Mouse (Mus musculus) erythroblast, embryonic 14.5 days (primary cell): Measurements from ENCODE around the gene Alox12e. TPM values are rescaled to one million over a fixed set of nuclear protein-coding genes. Genes with fewer than 3 reads are reported as not detected.

Experiments
- H3K27me3 ChIP-seq: 2 replicates; pipeline ENCODE4 v1.6.1; 2012; ENCODE audit warnings: inconsistent platforms; ENCODE audit not compliant: control insufficient read depth
- H3K36me3 ChIP-seq: 2 replicates; pipeline ENCODE4 v1.6.1; 2012; ENCODE audit warnings: mild to moderate bottlenecking, inconsistent platforms; ENCODE audit not compliant: control insufficient read depth
- H3K4me1 ChIP-seq: 2 replicates; pipeline ENCODE4 v1.6.1; 2012; ENCODE audit warnings: inconsistent platforms; ENCODE audit not compliant: control insufficient read depth
- H3K4me3 ChIP-seq: replicated peaks from 2 replicates; pipeline ENCODE3; 2012; ENCODE audit warnings: moderate library complexity, mild to moderate bottlenecking, inconsistent platforms
- H3K9me3 ChIP-seq: 2 replicates; pipeline ENCODE4 v1.6.1; 2012; ENCODE audit warnings: low read length, inconsistent platforms, mixed read lengths; ENCODE audit not compliant: control insufficient read depth
- GATA1 ChIP-seq: IDR thresholded peaks from 2 replicates; pipeline ENCODE4 v1.6.1; 2012; ENCODE audit warnings: low read length, inconsistent platforms, mixed read lengths
- TAL1 ChIP-seq: IDR thresholded peaks from 3 replicates; pipeline ENCODE4 v1.6.1; 2012; ENCODE audit warnings: low read length, inconsistent platforms, mixed read lengths
- polyA plus RNA-seq: library from polyadenylated mRNA; stranded (reverse); fragments of >175 nt; gene quantifications from 2 replicates; pipeline ENCODE4 v1.2.3, GENCODE M21; 2012

Gene Alox12e
- polyA plus RNA-seq, 1 experiment = not detected

GRCm38 (mm10) chr11:70324726-70325125, 2.3 kb upstream of the Alox12e start:
- Histone ChIP-seq H3K4me1 (peaks cover 2% of the 10 kb centered on the region; the same call in 1 of the 2 replicates), H3K4me3 (no peak overlapping the region), H3K36me3 (no peaks in the 10 kb centered on the region), H3K9me3 (no peaks in the 10 kb centered on the region), H3K27me3 (peaks cover 37% of the 10 kb centered on the region)
- no peak for TF ChIP-seq TAL1
- TF ChIP-seq GATA1 = no peak

GRCm38 (mm10) chr11:70321664-70322063, 764 bp downstream of the Alox12e start:
- no peaks in the 10 kb centered on the region for H3K36me3 ChIP-seq
- no peak overlapping the region for H3K4me3 ChIP-seq
- H3K9me3 ChIP-seq = no peaks in the 10 kb centered on the region
- TF ChIP-seq GATA1 (no peak), TAL1 (no peak)
- H3K27me3 ChIP-seq = peaks cover 44% of the 10 kb centered on the region
- H3K4me1 ChIP-seq = peaks cover 2% of the 10 kb centered on the region; the same call in 1 of the 2 replicates

- H3K4me3 ChIP-seq = no peak overlapping the region
- no peaks in the 10 kb centered on the region for H3K36me3 ChIP-seq
- H3K27me3 ChIP-seq = peaks cover 44% of the 10 kb centered on the region
- no peaks in the 10 kb centered on the region for H3K9me3 ChIP-seq
- no peaks in the 10 kb centered on the region for H3K4me1 ChIP-seq
- TF ChIP-seq TAL1 (no peak), GATA1 (no peak)
Observed at GRCm38 (mm10) chr11:70319614-70320013, 2.8 kb downstream of the Alox12e start.

- H3K4me1 ChIP-seq = no peaks in the 10 kb centered on the region
- H3K4me3 ChIP-seq = no peak overlapping the region
- peaks cover 8% of the 10 kb centered on the region for H3K27me3 ChIP-seq
- no peaks in the 10 kb centered on the region for H3K36me3 ChIP-seq
- TF ChIP-seq TAL1 (no peak), GATA1 (no peak)
- no peaks in the 10 kb centered on the region for H3K9me3 ChIP-seq
Observed at GRCm38 (mm10) chr11:70313833-70314232, 8.6 kb downstream of the Alox12e start.

- H3K36me3 ChIP-seq = no peaks in the 10 kb centered on the region
- peaks cover 5% of the 10 kb centered on the region; the same call in 1 of the 2 replicates for H3K27me3 ChIP-seq
- no peaks in the 10 kb centered on the region for H3K4me1 ChIP-seq
- no peak overlapping the region for H3K4me3 ChIP-seq
- H3K9me3 ChIP-seq = no peaks in the 10 kb centered on the region
- no peak for TF ChIP-seq TAL1
- TF ChIP-seq GATA1 = no peak
Observed at GRCm38 (mm10) chr11:70309341-70309740, 13.1 kb downstream of the Alox12e start.

- H3K4me1 ChIP-seq = no peaks in the 10 kb centered on the region
- no peak overlapping the region for H3K4me3 ChIP-seq
- H3K9me3 ChIP-seq = no peaks in the 10 kb centered on the region
- TF ChIP-seq TAL1 (no peak), GATA1 (no peak)
- no peaks in the 10 kb centered on the region for H3K36me3 ChIP-seq
- H3K27me3 ChIP-seq = peaks cover 4% of the 10 kb centered on the region; the same call in 1 of the 2 replicates
Observed at GRCm38 (mm10) chr11:70308296-70308695, 14.1 kb downstream of the Alox12e start.

GRCm38 (mm10) chr11:70306159-70306558, 16.3 kb downstream of the Alox12e start:
- Histone ChIP-seq H3K9me3 (no peaks in the 10 kb centered on the region), H3K36me3 (no peaks in the 10 kb centered on the region), H3K4me1 (no peaks in the 10 kb centered on the region), H3K27me3 (no peaks in the 10 kb centered on the region), H3K4me3 (no peak overlapping the region)
- TF ChIP-seq TAL1 (no peak), GATA1 (no peak)

GRCm38 (mm10) chr11:70302293-70302692, 20.1 kb downstream of the Alox12e start:
- TF ChIP-seq TAL1 (no peak), GATA1 (no peak)
- H3K27me3 ChIP-seq = no peaks in the 10 kb centered on the region
- H3K4me3 ChIP-seq = no peak overlapping the region
- no peaks in the 10 kb centered on the region for H3K36me3 ChIP-seq
- no peaks in the 10 kb centered on the region; the same call in 1 of the 2 replicates for H3K4me1 ChIP-seq
- H3K9me3 ChIP-seq = no peaks in the 10 kb centered on the region

GRCm38 (mm10) chr11:70297836-70298454, 24.5 kb downstream of the Alox12e start:
- Histone ChIP-seq H3K4me1 (no peaks in the 10 kb centered on the region; the same call in 1 of the 2 replicates), H3K27me3 (no peaks in the 10 kb centered on the region), H3K36me3 (no peaks in the 10 kb centered on the region), H3K4me3 (no peak overlapping the region), H3K9me3 (no peaks in the 10 kb centered on the region)
- TF ChIP-seq TAL1 (no peak), GATA1 (no peak)
